Mouse (Mus musculus): Measurements from ENCODE around the gene Mup14.
"Not testable (repeated sequence)": the region's sequence is repeated elsewhere in the genome, so short reads cannot be mapped to it uniquely, and the experiment has no call there.

Gene Mup14

GRCm38 (mm10) chr4:61303900-61304299 lies at the start of gene Mup14:
Gene Mup14 (minus strand): TSS chr4:61304000.
- DNase-seq (ENCODE audit: low spot score), result not testable (repeated sequence)

- DNase-seq (ENCODE audit: low spot score), result not testable (repeated sequence)
These were observed 34.3 kb upstream of the Mup14 start for GRCm38 (mm10) chr4:61338108-61338507.
